ENCODE assay signal across 22 mouse cellular contexts in the genomic region with DNA sequence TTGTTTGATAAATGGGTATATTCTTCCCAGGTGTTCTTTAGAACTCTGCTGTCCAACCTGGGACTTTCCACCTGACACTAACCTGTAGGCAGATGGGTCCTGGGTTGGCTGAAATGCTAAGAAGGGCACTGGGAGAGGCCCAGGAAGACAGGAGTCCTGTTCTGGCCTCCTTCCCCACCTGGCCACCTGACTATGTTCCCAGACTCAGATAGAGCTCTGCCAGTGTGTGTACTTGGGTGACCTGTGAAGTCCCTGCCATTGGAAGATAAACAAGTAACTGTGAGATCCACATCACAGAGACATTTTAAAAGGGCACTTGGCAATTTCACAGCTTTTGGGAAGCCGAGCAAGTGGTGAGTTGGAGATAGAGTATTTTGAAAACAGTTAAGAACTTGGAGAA. TPM values are rescaled to one million over a fixed set of nuclear protein-coding genes. Genes with fewer than 3 reads are reported as not detected.
A peak's percentile ranks its signal among the peaks of the same experiment; 100 is the strongest.
DNase-seq lines count a peak whose midpoint lies in the region; ATAC-seq and TF ChIP-seq lines count a peak whose summit lies in the region.
"Had no signal": no experiment of that assay in that cellular context is flagged by ENCODE, and none has a peak within 500 bp of the region (broad histone marks: within the 10 kb centered on the region; RNA-seq: fewer than 3 reads in every experiment).

No protein-coding gene starts in this region.

- H3K4me2 ChIP-seq in liver, embryonic 11.5 days, result no peak overlapping the region
- H3K4me2 ChIP-seq in stomach, embryonic 16.5 days (ENCODE audit: low read depth, low read length), result no peak overlapping the region
- H3K4me2 ChIP-seq: embryonic facial prominence, embryonic 12.5 days; forebrain, embryonic 13.5 days had no signal

- no peak overlapping the region for H3K9ac ChIP-seq in liver, adult 2 months (ENCODE audit: low read depth, low read length)
- H3K9ac ChIP-seq in liver, embryonic 11.5 days (ENCODE audit: low read depth, low read length), result no peak overlapping the region
- no peak overlapping the region for H3K9ac ChIP-seq in stomach, embryonic 16.5 days (ENCODE audit: low read length)
- H3K9ac ChIP-seq: embryonic facial prominence, embryonic 12.5 days; forebrain, embryonic 13.5 days had no signal

- H3K4me1 ChIP-seq in liver, adult 2 months (ENCODE audit: control insufficient read depth, insufficient read depth, low read length), result peaks cover 25% of the 10 kb centered on the region
- peaks cover 2% of the 10 kb centered on the region for H3K4me1 ChIP-seq in liver, embryonic 11.5 days (replicated peaks; ENCODE audit: control insufficient read depth, insufficient read depth, low read length)
- peaks cover 24% of the 10 kb centered on the region for H3K4me1 ChIP-seq in stomach, embryonic 16.5 days (ENCODE audit: control insufficient read depth, insufficient read depth, low read length)

- H3K4me3 ChIP-seq in liver, adult 2 months (ENCODE audit: insufficient read depth, low read depth, low read length), result no peak overlapping the region
- H3K4me3 ChIP-seq in liver, embryonic 11.5 days (ENCODE audit: low read depth, low read length), result no peak overlapping the region
- no peak overlapping the region for H3K4me3 ChIP-seq in stomach, embryonic 16.5 days (replicated peaks; ENCODE audit: low read length)
- H3K4me3 ChIP-seq: embryonic facial prominence, embryonic 10.5 days; embryonic facial prominence, embryonic 12.5 days; forebrain, embryonic 13.5 days had no signal

- intact Hi-C loops in heart, postnatal 36 days (cut with DNase I), result no loop called here
- intact Hi-C loops in left cerebral cortex, postnatal 14 days (cut with DNase I), result no loop called here

- H3K27me3 ChIP-seq in liver, adult 2 months (ENCODE audit: control insufficient read depth, insufficient read depth, low read length), result no peaks in the 10 kb centered on the region
- no peaks in the 10 kb centered on the region for H3K27me3 ChIP-seq in liver, embryonic 11.5 days (replicated peaks; ENCODE audit: control insufficient read depth, insufficient read depth, low read length)
- no peaks in the 10 kb centered on the region for H3K27me3 ChIP-seq in stomach, embryonic 16.5 days (ENCODE audit: control insufficient read depth, insufficient read depth, low read length)
- H3K27me3 ChIP-seq: CH12.LX; embryonic facial prominence, embryonic 12.5 days; forebrain, embryonic 13.5 days; Patski had no signal

- H3K27ac ChIP-seq in liver, adult 2 months (replicated peaks; ENCODE audit: insufficient read depth, low read depth, low read length), result peak overlapping the region; percentile 58
- H3K27ac ChIP-seq in liver, embryonic 11.5 days (ENCODE audit: low read depth, low read length), result no peak overlapping the region
- peak overlapping the region; percentile 74 for H3K27ac ChIP-seq in stomach, embryonic 16.5 days (ENCODE audit: low read length)
- H3K27ac ChIP-seq: embryonic facial prominence, embryonic 10.5 days; embryonic facial prominence, embryonic 12.5 days; forebrain, embryonic 13.5 days had no signal

- 22% methylated on average over 1 of the region's 1 CpGs for WGBS in liver, adult 2 months
- 65% methylated on average over 1 of the region's 1 CpGs for WGBS in liver, embryonic 11.5 days
- 71% methylated on average over 1 of the region's 1 CpGs for WGBS in stomach, embryonic 16.5 days

- no peak for ATAC-seq in liver, embryonic 11.5 days (replicated peaks; ENCODE audit: low FRiP score)
- ATAC-seq in stomach, embryonic 16.5 days (ENCODE audit: insufficient read depth, low FRiP score), result no peak
- ATAC-seq: activated CD4-positive, CD25-positive, alpha-beta regulatory T cell, adult 4 months; CD4-positive, CD25-positive, alpha-beta regulatory T cell, adult 4 months; forebrain, embryonic 13.5 days; Patski had no signal

- peak; percentile 84 for DNase-seq in heart, adult 11 months
- no peak for DNase-seq in heart, postnatal 36 days
- DNase-seq in liver, adult 2 months (ENCODE audit: extremely low read depth, low read depth, low spot score), result peak; percentile 91
- DNase-seq in liver, embryonic 11.5 days (ENCODE audit: low spot score), result no peak
- no peak for DNase-seq in gastrocnemius, adult 8-10 months (ENCODE audit: low spot score in 2 of 2)
- DNase-seq in left cerebral cortex, postnatal 14 days (ENCODE audit: low spot score in 2 of 2), result no peak
- DNase-seq: adrenal gland, adult 8-10 months; adrenal gland, postnatal 14 days; adrenal gland, postnatal 36 days; B cell, adult 2 months; cerebellum, adult 11-12 months; cerebellum, adult 2 months; cerebellum, adult 9-10 months had no signal

- no peaks in the 10 kb centered on the region for H3K36me3 ChIP-seq in liver, adult 2 months (ENCODE audit: control insufficient read depth, insufficient read depth, low read length)
- no peaks in the 10 kb centered on the region for H3K36me3 ChIP-seq in liver, embryonic 11.5 days (ENCODE audit: control insufficient read depth, insufficient read depth, low read length)
- H3K36me3 ChIP-seq in stomach, embryonic 16.5 days (ENCODE audit: control insufficient read depth, insufficient read depth, low read length), result no peaks in the 10 kb centered on the region
- H3K36me3 ChIP-seq: embryonic facial prominence, embryonic 10.5 days; embryonic facial prominence, embryonic 12.5 days; G1E had no signal

- TF ChIP-seq CTCF in liver, adult 2 months (IDR thresholded peaks at IDR 0.05; ENCODE audit: low read depth, low read length), result no peak

- TF ChIP-seq POLR2A in liver, adult 2 months (IDR thresholded peaks at IDR 0.05; ENCODE audit: extremely low read depth, insufficient read depth, low read length), result no peak

- no peaks in the 10 kb centered on the region for H3K9me3 ChIP-seq in liver, embryonic 11.5 days (ENCODE audit: control insufficient read depth, low read length)
- H3K9me3 ChIP-seq in stomach, embryonic 16.5 days (replicated peaks; ENCODE audit: control insufficient read depth, low read length), result no peaks in the 10 kb centered on the region
- H3K9me3 ChIP-seq: embryonic facial prominence, embryonic 10.5 days; embryonic facial prominence, embryonic 12.5 days; forebrain, embryonic 13.5 days; G1E had no signal

- no peaks in the 10 kb centered on the region for H3K79me2 ChIP-seq in liver, adult 2 months (ENCODE audit: control insufficient read depth, insufficient read depth, low read length)

RNA-seq across cellular contexts. Expression of a gene that starts 31.7 kb away (rescaled TPM):
- total RNA-seq in heart, postnatal 36 days (2021), result 1 to 10 TPM; 3.1 to 3.5 TPM
- 1.3 and 1.8 TPM in 2 replicates for total RNA-seq in liver, adult 2 months (2014; rRNA removed)
- 0.45 and 0.71 TPM in 2 replicates for polyA plus RNA-seq in liver, adult 2 months (2012; rRNA removed)
- 1.3 and 2.2 TPM in 2 replicates for polyA plus RNA-seq in liver, embryonic 11.5 days (2014; fragmentation: Nextera tagmentation; extraction: Ambion mirVana)
- polyA plus RNA-seq in stomach, embryonic 16.5 days (2015; fragmentation: Nextera tagmentation; extraction: Ambion mirVana), result 24.5 and 30.8 TPM in 2 replicates
- total RNA-seq in gastrocnemius, adult 8-10 months (2022), result 1 to 10 TPM in 1 of 4 experiments, under 1 TPM in 3; 0.53 to 1.0 (median 0.74) TPM
- 10 to 100 TPM; 85.0 to 87.5 TPM for total RNA-seq in left cerebral cortex, postnatal 14 days (2021)
- total RNA-seq: G1E had no signal
- polyA plus RNA-seq: activated CD4-positive, CD25-positive, alpha-beta regulatory T cell, adult 4 months; G1E had no signal

Comparison
In these comparisons a context has a peak if more than half of its experiments do, and no peak if none do; other contexts are left out.
1. DNase-seq: peak in heart, adult 11 months (single experiment) and liver, adult 2 months (single experiment); none in heart, postnatal 36 days (0 of 2), liver, embryonic 11.5 days (single experiment), gastrocnemius, adult 8-10 months (0 of 2) and left cerebral cortex, postnatal 14 days (0 of 2).
2. RNA of a gene that starts 31.7 kb away (total RNA-seq): 85.0 to 87.5 TPM in left cerebral cortex, postnatal 14 days; 3.1 to 3.5 TPM in heart, postnatal 36 days, 1.3 to 1.8 TPM in liver, adult 2 months and 0.53 to 1.0 TPM in gastrocnemius, adult 8-10 months; every median in the first group is over 10 times any median in the second.